Mouse (Mus musculus): ENCODE results near the gene 2810408A11Rik. TPM values are rescaled to one million over a fixed set of nuclear protein-coding genes. Genes with fewer than 3 reads are reported as not detected.
"Not testable (repeated sequence)": the region's sequence is repeated elsewhere in the genome, so short reads cannot be mapped to it uniquely, and the experiment has no call there.

The 2810408A11Rik gene
- total RNA-seq, 2 experiments from 2014 or later = not detected

DNA sequence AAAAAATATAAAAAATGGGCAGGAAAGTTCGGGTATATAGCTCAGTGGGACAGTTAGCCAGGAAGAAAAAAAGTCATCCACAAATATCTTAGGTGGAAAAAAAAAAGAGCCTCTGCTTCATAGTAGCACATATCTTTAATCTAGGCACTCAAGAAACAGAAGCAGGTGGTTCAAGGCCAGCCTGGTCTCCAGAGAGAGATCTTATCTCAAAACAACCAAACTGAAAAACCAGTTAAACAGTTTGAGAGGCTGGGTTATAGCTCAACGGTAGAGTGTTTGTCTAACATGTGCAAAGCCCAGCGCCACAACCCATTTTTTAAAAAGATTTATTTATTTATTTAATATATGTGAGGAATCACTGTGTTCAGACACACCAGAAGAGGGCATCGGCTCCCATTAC is 32.3 kb upstream of the 2810408A11Rik start:
- ATAC-seq (replicated peaks; ENCODE audit: low FRiP score, poor library complexity, severe bottlenecking) = no peak

DNA sequence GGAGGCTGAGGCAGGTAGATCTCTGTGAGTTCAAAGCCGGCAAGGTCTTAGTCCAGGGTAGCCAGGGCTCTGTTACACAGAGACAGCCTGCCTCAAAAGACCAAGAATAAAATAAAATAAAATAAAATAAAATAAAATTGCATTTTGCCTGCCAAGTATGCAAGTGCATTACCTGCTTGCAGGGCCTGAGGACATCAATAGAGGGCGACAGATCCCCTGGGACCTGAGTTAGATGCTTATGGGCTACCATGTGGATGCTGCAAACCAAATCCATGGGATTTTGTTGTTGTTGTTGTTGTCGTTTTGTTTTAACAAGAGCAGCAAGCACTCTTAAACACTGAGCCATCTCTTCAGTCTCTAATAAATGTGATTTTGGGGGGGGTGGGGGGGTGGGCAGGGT is 31.5 kb upstream of the 2810408A11Rik start:
- no peak for ATAC-seq (replicated peaks; ENCODE audit: low FRiP score, poor library complexity, severe bottlenecking)

DNA sequence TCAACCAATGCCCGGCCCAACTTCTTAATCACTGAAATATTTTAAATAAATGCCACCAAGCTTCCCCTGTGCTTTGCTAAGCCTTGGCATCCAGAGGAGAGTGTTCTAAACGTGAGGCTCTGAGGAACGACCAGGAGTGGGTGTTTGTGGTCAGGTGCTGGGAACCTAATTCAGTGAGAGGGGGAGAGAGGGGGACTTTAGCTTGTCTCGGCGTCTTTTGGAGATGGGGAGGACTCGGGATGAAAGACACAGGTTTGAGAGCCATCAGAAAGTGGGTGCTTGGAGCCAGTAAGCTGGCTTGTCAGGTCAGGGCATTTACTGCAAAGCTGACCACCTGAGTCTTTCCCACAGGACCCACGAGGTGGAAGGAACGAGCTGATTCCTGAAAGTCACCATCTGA is 31.0 kb upstream of the 2810408A11Rik start:
- no peak for ATAC-seq (replicated peaks; ENCODE audit: low FRiP score, poor library complexity, severe bottlenecking)

- ATAC-seq (replicated peaks; ENCODE audit: low FRiP score, poor library complexity, severe bottlenecking) = no peak
Measured at GRCm38 (mm10) chr11:69930967-69931537, 30.3 kb upstream of the 2810408A11Rik start.

DNA sequence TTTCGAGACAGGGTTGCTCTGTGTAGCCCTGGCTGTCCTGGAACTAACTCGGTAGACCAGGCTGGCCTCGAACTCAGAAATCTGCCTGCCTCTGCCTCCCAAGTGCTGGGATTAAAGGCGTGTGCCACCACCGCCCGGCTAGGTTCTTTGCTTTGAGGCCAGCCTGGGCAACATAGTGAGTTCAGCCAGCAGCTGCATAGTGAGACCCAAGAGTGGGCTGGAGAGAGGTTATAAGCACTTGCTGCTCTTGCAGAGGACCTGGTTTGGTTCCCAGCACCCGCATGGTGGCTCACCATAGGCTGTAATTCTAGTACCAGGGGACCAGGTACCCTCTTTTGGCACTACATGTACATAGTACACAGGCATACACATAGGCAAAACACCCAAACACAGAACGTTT is 29.4 kb upstream of the 2810408A11Rik start:
- not testable (repeated sequence) for ATAC-seq (replicated peaks; ENCODE audit: low FRiP score, poor library complexity, severe bottlenecking)

DNA sequence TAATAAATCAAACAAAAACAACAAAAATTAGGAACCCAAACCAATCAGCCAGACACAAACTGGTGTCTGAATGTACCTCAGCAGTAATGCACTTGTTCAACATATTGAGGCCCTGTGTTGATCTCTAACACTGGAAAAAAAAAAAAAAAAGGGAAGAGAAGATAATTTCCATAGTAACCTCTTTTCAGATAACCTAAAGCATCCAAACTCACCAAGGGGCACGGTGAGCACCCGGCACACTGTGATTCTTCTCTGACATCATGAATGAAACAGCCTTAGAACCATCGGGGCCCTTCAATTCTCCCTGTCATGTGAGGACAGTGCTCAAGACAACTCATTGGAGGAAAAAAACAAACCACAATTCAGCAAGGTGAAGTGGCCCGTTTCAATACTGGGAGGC is 28.9 kb upstream of the 2810408A11Rik start:
- no peak for ATAC-seq (replicated peaks; ENCODE audit: low FRiP score, poor library complexity, severe bottlenecking)

DNA sequence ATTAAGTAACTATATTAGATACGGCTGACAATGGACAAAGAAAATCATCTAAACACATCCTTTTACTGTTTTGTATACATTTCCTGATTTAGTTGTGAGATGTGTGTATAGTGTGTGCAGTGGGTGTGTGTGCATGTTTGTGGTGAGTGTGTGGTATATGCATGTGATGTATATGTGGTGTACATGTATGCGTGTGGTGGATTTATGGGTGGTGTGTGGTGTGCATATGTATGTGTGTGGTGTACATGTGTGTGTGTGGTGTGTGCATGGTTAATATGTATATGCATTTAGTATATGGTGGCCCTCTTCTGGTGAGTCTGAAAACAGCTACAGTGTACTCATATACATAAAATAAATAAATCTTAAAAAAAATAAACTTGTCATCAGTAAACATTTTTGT is 26.7 kb upstream of the 2810408A11Rik start:
- ATAC-seq (replicated peaks; ENCODE audit: low FRiP score, poor library complexity, severe bottlenecking) = no peak

GRCm38 (mm10) chr11:69922796-69923195 is 22.0 kb upstream of the 2810408A11Rik start:
- ATAC-seq (replicated peaks; ENCODE audit: low FRiP score, poor library complexity, severe bottlenecking) = no peak

GRCm38 (mm10) chr11:69922012-69922756 is 21.4 kb upstream of the 2810408A11Rik start:
- no peak for ATAC-seq (replicated peaks; ENCODE audit: low FRiP score, poor library complexity, severe bottlenecking)

DNA sequence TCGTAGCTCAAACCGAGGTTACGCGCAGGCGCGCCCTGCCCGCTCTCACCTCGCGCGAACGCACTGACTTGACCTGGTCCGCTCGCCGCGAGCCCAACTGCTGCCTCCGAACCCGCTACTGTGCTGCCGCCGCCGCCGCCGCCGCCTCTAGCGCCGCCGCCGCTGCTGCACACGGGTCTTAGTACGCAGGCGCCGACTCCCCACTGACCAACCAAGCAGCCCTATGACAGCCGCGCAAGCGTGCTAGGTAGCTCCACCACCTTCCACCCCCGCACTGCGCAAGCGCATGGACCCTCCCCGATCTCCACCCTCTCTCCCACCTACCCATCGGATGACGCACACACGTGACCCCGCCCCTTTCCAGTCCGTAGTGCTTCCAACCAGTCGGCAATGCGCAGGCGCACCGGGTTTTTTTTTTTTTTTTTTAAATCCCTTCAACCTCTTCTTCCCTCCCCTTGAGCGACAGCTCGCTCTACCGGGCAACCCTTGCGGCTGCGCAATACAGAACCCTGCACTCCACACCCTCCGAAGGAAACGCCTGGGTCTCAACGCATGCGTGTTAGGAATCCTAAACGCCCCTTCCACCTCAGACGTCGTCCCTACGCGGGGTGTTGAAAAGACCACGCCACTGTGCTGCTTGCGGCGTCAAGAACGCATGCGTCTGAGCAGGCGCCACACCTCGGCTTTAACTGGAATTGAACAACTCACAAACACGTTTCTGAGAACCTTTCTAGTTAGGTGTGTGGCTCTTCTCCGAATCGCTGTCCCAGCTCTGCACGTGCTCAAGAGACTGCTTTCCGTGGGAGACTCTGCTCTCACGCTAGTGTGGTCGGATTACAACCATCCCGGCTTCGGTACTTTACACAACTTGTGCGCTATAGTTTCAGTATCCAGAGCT is 20.6 kb upstream of the 2810408A11Rik start, which contains the start of gene Eif5a:
Gene Eif5a (minus strand): TSS at position 845 of the 898 bp plus-strand sequence.
- peak; percentile 78 for ATAC-seq (replicated peaks; ENCODE audit: low FRiP score, poor library complexity, severe bottlenecking)

- ATAC-seq (replicated peaks; ENCODE audit: low FRiP score, poor library complexity, severe bottlenecking) = no peak
Measured at GRCm38 (mm10) chr11:69920266-69921031, 19.7 kb upstream of the 2810408A11Rik start.

DNA sequence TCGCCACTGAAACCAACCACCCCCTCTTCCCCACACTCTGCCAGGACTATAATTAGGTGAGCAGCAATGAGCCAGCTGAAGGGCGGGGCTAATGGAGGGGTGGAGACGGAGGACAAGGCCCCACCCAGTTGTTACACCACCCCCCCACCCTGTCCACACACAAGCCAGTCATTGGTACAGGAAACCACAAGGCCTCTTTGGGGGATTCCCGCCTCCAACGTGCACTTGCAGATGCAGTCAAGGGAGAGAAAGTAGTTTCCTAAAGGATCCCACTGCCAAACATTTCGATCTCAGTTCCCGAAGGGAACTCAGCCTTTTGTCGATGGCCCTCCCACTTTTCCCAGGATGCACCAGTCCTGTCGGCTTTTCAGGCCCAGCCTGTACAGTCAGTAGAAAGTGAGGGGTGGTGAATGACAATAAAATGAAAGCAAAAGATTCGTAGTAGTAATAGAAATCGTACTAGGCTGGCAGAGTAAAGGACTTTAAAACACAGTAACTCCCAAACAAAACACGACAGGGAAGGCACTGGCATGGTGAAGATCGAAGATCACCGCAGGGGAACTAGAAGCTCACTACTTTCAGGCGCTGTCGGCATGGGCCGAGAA is 19.0 kb upstream of the 2810408A11Rik start:
- ATAC-seq (replicated peaks; ENCODE audit: low FRiP score, poor library complexity, severe bottlenecking) = peak; percentile 64

- no peak for ATAC-seq (replicated peaks; ENCODE audit: low FRiP score, poor library complexity, severe bottlenecking)
Measured at GRCm38 (mm10) chr11:69919053-69919452, 18.3 kb upstream of the 2810408A11Rik start.

DNA sequence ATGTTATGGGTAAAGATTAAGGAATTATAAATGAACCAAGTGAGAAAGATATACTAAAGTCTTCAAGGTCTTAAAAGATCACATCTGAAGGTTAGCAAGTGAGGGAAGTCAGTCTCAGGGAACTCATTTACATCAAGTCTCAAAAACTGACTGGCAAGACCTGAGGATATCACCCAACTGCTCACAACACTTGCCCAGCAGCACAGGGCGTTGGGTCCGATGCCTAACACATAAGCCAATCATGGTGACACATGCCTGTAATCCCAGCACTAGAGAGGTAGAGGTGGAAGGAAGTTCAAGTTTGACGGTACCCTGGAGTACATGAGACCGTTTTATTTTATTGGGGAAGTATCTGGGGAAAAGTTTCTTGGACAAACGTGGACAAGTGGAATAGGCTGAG is 17.3 kb upstream of the 2810408A11Rik start:
- no peak for ATAC-seq (replicated peaks; ENCODE audit: low FRiP score, poor library complexity, severe bottlenecking)

DNA sequence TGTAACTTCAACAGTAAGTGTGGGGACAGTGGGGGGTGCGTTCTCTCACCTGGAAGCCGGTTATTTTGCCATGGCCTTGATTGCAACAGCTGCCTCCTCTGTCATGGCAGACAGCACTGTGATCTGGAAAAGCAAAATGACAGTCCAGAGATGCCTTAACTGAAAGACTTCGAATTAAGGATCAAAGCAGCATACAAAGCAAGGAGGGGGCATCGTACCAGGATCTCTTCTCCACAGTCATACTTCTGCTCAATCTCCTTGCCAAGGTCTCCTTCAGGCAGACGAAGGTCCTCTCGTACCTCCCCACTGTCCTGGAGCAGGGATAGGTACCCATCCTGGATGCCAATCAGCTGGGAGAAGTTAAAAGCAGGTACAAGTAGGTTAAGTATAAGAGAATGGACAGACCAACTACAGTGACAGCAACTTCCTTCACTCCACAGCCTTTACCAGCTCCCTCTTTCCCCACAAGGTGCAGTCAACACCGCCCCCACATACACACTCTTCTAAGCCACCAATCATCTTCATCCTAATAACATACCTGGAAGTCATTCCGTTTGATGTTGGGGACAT is 16.7 kb upstream of the 2810408A11Rik start:
- no peak for ATAC-seq (replicated peaks; ENCODE audit: low FRiP score, poor library complexity, severe bottlenecking)

DNA sequence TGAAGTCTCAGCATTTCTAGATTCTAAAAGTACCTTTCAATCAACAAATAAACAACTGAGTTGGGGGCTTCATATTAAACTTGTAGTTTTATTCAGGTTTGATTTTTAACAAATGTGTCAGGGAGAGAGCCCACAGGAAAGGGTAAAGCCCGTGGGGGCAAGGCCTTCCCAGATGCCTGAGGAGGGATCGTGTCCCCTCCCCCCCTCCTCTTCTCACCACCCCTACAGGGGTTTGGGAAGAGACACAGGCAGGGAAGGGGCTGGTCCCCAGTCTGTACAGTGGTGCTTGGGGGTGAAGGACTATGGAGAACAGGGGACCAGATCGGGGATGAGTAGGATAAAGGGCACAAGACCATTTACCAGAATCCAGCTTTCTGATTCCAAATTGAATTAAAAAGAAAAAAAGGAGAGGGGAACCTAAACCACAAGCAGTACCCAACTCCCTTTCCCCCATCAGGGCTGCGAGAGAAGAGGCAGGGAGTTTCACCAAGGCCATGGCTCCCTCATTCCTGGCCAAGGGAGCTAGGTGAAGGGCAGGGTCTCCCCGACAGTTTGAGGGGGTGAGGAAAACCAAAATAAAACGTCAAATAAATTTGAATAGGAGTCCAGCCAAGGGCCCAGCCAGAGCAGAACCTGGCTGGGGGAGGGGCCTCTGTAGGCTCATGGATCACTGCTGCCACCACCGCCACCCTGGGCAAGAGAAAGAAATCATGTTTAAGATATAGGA is 16.0 kb upstream of the 2810408A11Rik start:
- not testable (repeated sequence) for ATAC-seq (replicated peaks; ENCODE audit: low FRiP score, poor library complexity, severe bottlenecking)

- ATAC-seq (replicated peaks; ENCODE audit: low FRiP score, poor library complexity, severe bottlenecking) = peak; percentile 62
Measured at GRCm38 (mm10) chr11:69915667-69916627, 15.2 kb upstream of the 2810408A11Rik start.
